Mouse (Mus musculus) intestine, postnatal 0 days (tissue): ENCODE measurements around the gene 2900026A02Rik. TPM values are rescaled to one million over a fixed set of nuclear protein-coding genes. Genes with fewer than 3 reads are reported as not detected.
A peak's percentile ranks its signal among the peaks of the same experiment; 100 is the strongest.

Experiments used
- ATAC-seq: fragments of 200-750 bp; cut with Nextera tagmentation; 2 replicates; pipeline ENCODE4 v1.8.0; 2017; ENCODE audit warnings: mild to moderate bottlenecking, moderate TSS enrichment, moderate library complexity
- H3K27ac ChIP-seq: fragments of 300-500 bp; sonication (generic); 2 replicates; pipeline ENCODE4 v1.5.1; 2014; ENCODE audit warnings: mild to moderate bottlenecking, low read depth, low read length, moderate library complexity
- H3K27me3 ChIP-seq: fragments of 300-500 bp; sonication (generic); replicated peaks from 2 replicates; pipeline ENCODE4 v1.6.1; 2014; ENCODE audit warnings: low read length, mixed read lengths; ENCODE audit not compliant: control insufficient read depth, insufficient read depth
- H3K36me3 ChIP-seq: fragments of 300-500 bp; sonication (generic); 2 replicates; pipeline ENCODE4 v1.6.1; 2014; ENCODE audit warnings: mild to moderate bottlenecking, moderate library complexity; ENCODE audit not compliant: control insufficient read depth, insufficient read depth
- H3K4me1 ChIP-seq: fragments of 300-500 bp; sonication (generic); replicated peaks from 2 replicates; pipeline ENCODE4 v1.6.1; 2014; ENCODE audit warnings: antibody characterized with exemption, low read length, mixed read lengths; ENCODE audit not compliant: control insufficient read depth, insufficient read depth
- H3K4me2 ChIP-seq: fragments of 300-500 bp; sonication (generic); replicated peaks from 2 replicates; pipeline ENCODE4 v1.6.1; 2014; ENCODE audit warnings: low read depth, mild to moderate bottlenecking, moderate library complexity
- H3K4me3 ChIP-seq: fragments of 300-500 bp; sonication (generic); 2 replicates; pipeline ENCODE4 v1.5.1; 2014; ENCODE audit warnings: low read depth, low read length
- H3K9ac ChIP-seq: fragments of 300-500 bp; sonication (generic); 2 replicates; pipeline ENCODE4 v1.6.1; 2014; ENCODE audit warnings: mild to moderate bottlenecking, low read depth, low read length
- H3K9me3 ChIP-seq: fragments of 300-500 bp; sonication (generic); 2 replicates; pipeline ENCODE4 v1.6.1; 2016; ENCODE audit warnings: mixed run types; ENCODE audit not compliant: control insufficient read depth
- CTCF ChIP-seq: sonication (generic); IDR thresholded peaks from 2 replicates; pipeline ENCODE4 v1.5.1; 2016; ENCODE audit warnings: low read depth, mild to moderate bottlenecking, control low read depth, antibody characterized with exemption, moderate library complexity
- WGBS: fragments of 180-500 bp; shearing (Covaris S2); extraction: QIAGEN DNeasy Blood & Tissue Kit; methylation state at CpG from one replicate; pipeline ENCODE4 v1.1.7; 2014; 5-methylcytosine and 5-hydroxymethylcytosine counted together
- polyA plus RNA-seq: library from polyadenylated mRNA; unstranded; fragments of >200 nt; fragmentation: Nextera tagmentation; extraction: Ambion mirVana; gene quantifications from 2 replicates; pipeline ENCODE4 v1.2.1, GENCODE M21; 2015

The 2900026A02Rik gene
- polyA plus RNA-seq, 1 experiment from 2014 or later = 8.0 TPM

- Histone ChIP-seq H3K4me1 (no peaks in the 10 kb centered on the region), H3K9ac (no peak overlapping the region), H3K27ac (no peak overlapping the region), H3K4me2 (no peak overlapping the region), H3K9me3 (no peaks in the 10 kb centered on the region), H3K27me3 (no peaks in the 10 kb centered on the region), H3K36me3 (no peaks in the 10 kb centered on the region), H3K4me3 (no peak overlapping the region)
- 4% methylated on average over 16 of the region's 16 CpGs for WGBS
- peak; percentile 100 for TF ChIP-seq CTCF
- ATAC-seq = peak; percentile 58; the same call in 1 of the 2 replicates
Observed at GRCm38 (mm10) chr5:113054308-113054707, 166.7 kb downstream of the 2900026A02Rik start.

GRCm38 (mm10) chr5:113050581-113051185 lies 170.4 kb downstream of the 2900026A02Rik start:
- Histone ChIP-seq H3K4me2 (no peak overlapping the region), H3K27me3 (no peaks in the 10 kb centered on the region), H3K27ac (no peak overlapping the region), H3K4me1 (no peaks in the 10 kb centered on the region), H3K9me3 (no peaks in the 10 kb centered on the region), H3K9ac (no peak overlapping the region), H3K36me3 (no peaks in the 10 kb centered on the region), H3K4me3 (no peak overlapping the region)
- ATAC-seq = no peak
- 52% methylated on average over 7 of the region's 7 CpGs for WGBS
- TF ChIP-seq CTCF = 0 out of 2 replicates have a peak, but pooled peaks have one; percentile 4

DNA sequence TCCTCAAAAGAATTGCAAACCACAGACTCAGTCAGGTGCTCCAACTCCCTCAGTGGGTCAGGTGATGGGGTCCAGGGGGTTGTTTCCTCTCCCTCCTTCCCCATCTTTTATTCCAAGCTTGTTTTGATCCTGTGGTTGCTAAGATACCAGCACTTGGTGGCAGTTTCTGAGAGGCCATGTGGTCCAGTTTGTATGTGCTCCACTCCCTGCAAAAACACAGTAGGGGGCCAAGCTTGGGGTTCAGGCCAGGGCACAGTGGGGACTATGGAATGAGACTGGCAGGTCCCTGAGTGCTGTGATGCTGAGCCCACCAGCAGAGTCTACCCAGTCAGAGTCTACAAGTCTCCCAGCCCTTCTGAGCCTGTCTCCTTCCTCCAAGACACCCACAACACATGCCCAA lies 171.2 kb downstream of the 2900026A02Rik start:
- ATAC-seq = no peak
- no peak overlapping the region for H3K4me3 ChIP-seq
- H3K27me3 ChIP-seq = no peaks in the 10 kb centered on the region
- no peak overlapping the region for H3K27ac ChIP-seq
- no peaks in the 10 kb centered on the region for H3K9me3 ChIP-seq
- no peak for TF ChIP-seq CTCF
- H3K4me2 ChIP-seq = no peak overlapping the region
- no peak overlapping the region for H3K9ac ChIP-seq
- no peaks in the 10 kb centered on the region for H3K4me1 ChIP-seq
- no peaks in the 10 kb centered on the region for H3K36me3 ChIP-seq

DNA sequence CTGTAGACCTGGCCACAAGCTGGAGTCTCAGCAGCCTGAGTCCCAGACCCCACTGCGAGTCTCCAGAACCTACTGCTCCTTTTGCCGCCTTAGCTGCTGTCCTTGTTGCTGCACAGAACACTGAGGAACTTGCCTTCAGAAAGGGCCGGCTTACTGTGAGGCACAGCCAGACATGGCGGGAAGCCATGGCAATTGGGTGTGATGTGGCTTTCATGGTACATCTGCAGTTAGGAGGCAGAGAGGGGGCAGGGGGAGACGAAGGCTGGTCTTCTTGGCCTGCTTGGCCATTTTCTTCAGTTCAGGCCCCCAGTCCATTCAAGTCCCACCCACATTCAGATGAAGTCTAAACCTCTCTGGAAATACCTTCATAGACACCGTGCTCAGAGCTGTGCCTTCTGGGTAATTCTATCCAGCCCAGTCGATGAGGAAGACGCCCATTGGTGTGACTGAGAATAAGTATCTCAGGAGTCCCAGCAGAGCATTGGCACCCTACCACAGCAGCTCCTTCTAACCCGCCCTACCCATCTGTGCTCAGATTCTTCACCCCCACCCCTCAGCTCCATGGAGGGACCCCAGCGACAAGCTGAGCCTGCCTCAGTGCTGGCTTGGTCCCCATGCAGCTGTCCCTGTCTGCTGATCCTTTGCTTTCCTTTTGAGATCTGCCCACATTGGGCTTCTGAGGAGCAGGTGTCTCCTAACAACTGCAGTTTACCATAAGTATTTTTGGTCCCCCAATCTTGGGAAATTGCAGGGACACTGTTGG lies 175.3 kb downstream of the 2900026A02Rik start:
- Histone ChIP-seq H3K4me1 (no peaks in the 10 kb centered on the region), H3K4me3 (no peak overlapping the region), H3K4me2 (no peak overlapping the region), H3K27me3 (no peaks in the 10 kb centered on the region), H3K9me3 (no peaks in the 10 kb centered on the region), H3K9ac (no peak overlapping the region), H3K36me3 (no peaks in the 10 kb centered on the region), H3K27ac (no peak overlapping the region)
- no peak for TF ChIP-seq CTCF
- no peak for ATAC-seq
- WGBS = 86% methylated on average over 10 of the region's 10 CpGs

DNA sequence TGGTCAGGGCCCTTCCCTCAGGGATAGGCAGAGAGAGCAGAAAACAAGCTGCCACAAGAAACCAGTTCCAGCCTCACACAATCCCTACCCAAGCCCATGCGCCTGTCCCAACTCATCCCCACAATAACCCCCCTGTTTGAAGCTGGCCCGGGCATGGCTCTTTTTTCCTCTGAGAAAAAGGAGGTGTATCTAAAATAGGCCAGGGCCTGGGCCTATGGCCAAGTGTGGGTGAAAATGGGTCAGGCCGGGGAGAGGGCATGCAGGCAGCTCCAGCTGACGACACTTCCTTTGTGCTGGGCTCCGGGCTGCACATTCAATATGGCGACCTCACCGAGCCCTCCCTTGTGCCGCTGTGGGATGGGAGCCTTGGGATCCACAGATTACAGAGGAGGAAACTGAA lies 177.5 kb downstream of the 2900026A02Rik start:
- no peak overlapping the region for H3K4me2 ChIP-seq
- no peaks in the 10 kb centered on the region for H3K9me3 ChIP-seq
- H3K4me3 ChIP-seq = no peak overlapping the region
- no peak for TF ChIP-seq CTCF
- H3K27ac ChIP-seq = no peak overlapping the region
- no peaks in the 10 kb centered on the region for H3K4me1 ChIP-seq
- WGBS = 89% methylated on average over 8 of the region's 8 CpGs
- H3K27me3 ChIP-seq = no peaks in the 10 kb centered on the region
- no peak for ATAC-seq
- H3K9ac ChIP-seq = no peak overlapping the region
- no peaks in the 10 kb centered on the region for H3K36me3 ChIP-seq

GRCm38 (mm10) chr5:113041567-113042071 lies 179.4 kb downstream of the 2900026A02Rik start:
- 29% methylated on average over 5 of the region's 5 CpGs for WGBS
- H3K27ac ChIP-seq = no peak overlapping the region; the same call in 1 of the 2 replicates
- no peak for TF ChIP-seq CTCF
- H3K9ac ChIP-seq = no peak overlapping the region
- H3K4me2 ChIP-seq = no peak overlapping the region
- no peaks in the 10 kb centered on the region for H3K27me3 ChIP-seq
- H3K9me3 ChIP-seq = no peaks in the 10 kb centered on the region
- no peaks in the 10 kb centered on the region for H3K4me1 ChIP-seq
- no peaks in the 10 kb centered on the region for H3K36me3 ChIP-seq
- no peak for ATAC-seq
- no peak overlapping the region for H3K4me3 ChIP-seq
